Mouse (Mus musculus): ENCODE results near the gene Myb.
A peak's percentile ranks its signal among the peaks of the same experiment; 100 is the strongest.
"Not testable (repeated sequence)": the region's sequence is repeated elsewhere in the genome, so short reads cannot be mapped to it uniquely, and the experiment has no call there.

The Myb gene

DNA sequence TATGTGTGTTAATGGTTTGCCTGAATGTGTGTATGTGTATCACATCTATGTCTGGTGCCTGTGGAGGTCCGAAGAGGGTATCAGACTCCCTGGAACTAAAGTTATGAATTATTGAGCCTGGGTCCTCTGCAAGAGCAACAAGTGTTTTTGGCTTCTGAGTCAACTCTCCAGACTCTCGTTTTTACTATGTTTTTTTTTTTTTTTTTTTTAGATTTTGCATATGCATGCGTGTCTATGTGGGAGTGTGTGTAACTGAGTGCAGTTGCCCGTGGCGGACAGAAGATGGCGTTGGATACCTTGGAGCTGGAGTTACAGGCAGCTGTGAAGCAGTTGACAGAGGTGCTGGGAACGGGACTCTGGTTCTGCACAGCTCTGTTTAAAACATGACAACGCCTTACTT, 7.7 kb upstream of the Myb start:
- DNase-seq (ENCODE audit: low read depth), result no peak

- DNase-seq (ENCODE audit: low read depth), result no peak
Measured at GRCm38 (mm10) chr10:21167842-21168241, 7.1 kb upstream of the Myb start.

DNA sequence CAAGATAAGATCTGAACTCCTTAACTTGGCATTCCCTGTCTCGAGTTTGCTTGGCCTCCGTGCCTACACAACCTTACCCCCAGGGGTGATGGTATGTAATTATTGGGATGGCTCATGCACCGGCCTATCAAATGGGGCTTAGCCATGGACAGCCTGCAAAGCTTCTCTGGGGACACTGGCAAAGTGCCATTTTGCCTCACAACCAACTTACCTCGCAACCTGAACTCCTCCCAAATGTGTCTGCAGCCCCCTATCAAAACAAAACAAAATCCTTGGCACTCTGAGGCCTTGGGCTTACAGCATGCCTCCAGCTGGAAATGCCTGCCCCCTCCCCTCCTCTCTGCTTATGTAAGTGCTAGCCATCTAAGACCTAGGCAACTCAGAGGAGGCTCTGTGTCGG, 6.4 kb upstream of the Myb start:
- no peak for DNase-seq (ENCODE audit: low read depth)

GRCm38 (mm10) chr10:21165411-21165810, 4.6 kb upstream of the Myb start:
- DNase-seq (ENCODE audit: low read depth), result no peak

DNA sequence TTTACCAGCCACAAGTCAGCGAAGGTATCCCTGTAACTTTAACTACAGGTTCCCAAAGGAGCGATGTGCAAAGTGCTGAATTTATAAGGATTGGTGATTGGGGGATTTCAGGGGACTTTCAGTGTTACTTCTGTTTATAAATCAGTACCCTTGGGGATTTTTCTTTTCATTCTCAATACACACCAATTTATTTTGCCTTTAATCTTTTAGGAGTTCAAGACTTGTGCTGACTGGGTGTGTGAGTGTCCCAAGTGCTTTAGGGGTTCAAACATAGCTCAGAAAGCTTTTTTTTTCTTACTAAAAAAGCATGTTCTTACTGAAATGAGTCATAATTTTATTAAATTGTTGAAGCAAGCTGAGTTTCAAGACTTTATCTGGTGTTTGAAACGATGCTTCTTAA, 1.3 kb upstream of the Myb start:
- DNase-seq (ENCODE audit: low read depth), result no peak

DNA sequence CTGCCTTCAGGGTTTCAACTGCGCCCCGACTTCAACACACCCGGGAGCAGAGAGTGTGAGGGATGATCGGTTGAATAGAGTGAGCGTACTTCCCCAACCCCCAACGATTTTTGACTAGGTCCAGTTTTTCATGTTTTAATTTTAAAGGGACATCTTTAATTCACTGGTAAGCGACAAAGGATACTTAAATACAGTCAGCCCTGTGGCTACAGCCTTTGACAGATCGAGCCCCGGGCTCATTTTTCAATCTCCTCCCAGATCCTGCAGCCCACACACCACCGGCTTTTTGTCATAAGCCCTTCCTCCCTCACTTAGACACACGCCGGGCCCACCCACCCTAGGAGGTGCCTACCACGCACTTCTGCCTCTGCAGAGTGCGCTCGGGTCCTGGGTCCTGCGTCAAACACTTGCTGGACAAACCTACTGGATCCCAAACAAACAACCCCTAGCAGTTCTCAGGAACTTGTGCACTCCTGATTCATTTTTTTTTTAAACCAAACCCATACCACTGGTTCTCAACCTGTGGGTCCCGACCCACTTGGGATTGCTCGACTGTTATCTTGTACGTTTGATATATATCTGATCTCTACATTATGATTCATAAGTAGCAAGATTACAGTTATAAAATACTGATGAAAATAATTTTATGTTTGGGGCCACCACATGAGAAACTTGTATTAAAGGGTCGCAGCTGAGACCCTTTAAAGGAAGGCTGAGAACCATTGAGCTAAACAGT, 743 bp upstream of the Myb start:
- DNase-seq (ENCODE audit: low read depth), result no peak

GRCm38 (mm10) chr10:21159697-21160394, 938 bp downstream of the Myb start:
- DNase-seq (ENCODE audit: low read depth), result no peak

DNA sequence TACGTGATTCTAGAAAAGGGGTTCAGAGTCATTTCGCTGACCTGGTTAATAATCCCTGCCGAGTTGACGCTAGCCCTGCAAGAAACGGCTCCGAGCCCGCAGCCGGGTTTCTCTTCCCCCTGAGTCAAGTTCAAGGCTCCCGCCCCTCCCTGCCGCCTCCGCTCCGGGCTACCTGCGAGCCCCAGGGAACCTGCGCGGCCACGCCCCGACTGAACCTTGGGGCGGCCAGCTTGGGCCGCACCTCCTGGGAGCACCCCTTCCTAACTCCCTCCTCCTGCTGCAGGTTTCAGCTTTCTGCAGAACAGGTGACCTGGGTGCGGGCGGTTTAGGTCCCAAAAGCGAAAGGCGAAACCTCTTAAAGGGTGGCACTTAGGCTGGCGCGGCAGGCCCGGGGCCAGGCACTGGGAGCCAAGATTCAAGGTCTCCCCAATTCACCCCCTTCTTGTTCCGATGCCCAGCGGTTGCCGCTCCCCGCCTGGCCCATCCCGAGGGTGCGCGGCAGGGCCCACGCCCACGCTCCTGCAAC, 1.8 kb downstream of the Myb start:
- DNase-seq (ENCODE audit: low read depth), result no peak

GRCm38 (mm10) chr10:21158111-21158917, 2.5 kb downstream of the Myb start:
- peak; percentile 14 for DNase-seq (ENCODE audit: low read depth)

DNA sequence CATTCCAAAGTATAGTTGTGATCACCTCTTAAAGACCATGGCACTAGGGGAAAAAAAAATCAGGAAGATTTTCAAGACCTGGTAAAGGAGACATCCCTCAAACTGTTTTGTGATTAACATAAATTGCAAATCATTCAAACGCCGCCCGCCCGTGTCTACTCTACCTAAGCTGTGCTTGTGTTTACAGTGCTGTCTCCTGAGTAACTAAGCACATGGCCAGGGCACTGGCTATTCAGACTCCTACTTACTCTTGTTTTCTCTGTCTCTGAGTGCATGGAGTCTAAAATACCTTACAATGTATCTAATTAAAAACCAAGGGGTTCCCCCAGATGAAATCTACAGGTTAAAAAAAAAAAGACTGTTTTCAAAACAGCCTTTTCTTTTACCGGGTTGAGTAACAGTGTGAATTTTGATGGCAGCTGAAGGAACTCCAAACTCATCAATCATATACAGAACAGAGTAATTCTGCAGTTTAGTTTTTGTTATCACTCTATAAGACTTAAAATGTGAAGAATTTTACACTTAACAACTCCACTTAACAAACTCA, 3.8 kb downstream of the Myb start:
- DNase-seq (ENCODE audit: low read depth), result no peak

GRCm38 (mm10) chr10:21156416-21156815, 4.4 kb downstream of the Myb start:
- DNase-seq (ENCODE audit: low read depth), result no peak

DNA sequence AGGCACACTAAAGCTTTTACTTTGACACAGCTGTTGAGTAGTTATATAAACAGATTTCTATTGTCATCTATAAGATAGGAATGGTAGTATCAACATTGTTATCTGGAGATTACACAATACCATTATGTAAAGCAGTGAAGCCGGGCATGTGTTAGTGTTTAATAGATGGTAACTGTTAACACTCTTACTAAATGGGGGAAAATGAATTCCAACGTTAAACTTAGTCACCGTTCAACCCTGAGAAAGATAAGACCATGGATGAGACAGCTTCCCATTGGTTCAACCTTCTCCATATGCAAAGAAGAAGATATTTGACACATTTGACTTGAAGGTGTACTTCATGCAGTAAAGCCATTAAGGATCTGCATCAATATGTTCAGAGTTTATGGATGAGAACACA, 5.9 kb downstream of the Myb start:
- no peak for DNase-seq (ENCODE audit: low read depth)

DNA sequence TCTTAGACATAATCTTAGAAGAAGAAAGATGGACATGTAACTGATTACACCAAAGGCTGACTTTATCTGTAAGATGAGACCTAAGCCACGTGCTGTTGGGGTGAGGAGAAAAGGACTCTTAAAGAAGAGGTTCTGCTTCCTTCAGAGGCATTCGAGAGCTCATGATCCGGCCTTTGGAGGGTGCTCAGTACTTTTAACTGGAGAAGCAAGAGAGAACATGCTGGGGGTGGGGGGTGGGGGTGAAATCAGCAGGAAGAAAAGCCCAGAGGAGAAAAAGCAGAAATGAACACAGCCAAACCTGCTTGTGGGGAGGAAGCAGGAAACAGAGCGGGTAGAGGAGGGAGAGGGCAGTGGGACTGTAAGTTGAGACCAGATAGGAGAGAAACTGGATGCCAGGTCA, 7.4 kb downstream of the Myb start:
- no peak for DNase-seq (ENCODE audit: low read depth)

GRCm38 (mm10) chr10:21152812-21153211, 8.0 kb downstream of the Myb start:
- DNase-seq (ENCODE audit: low read depth), result no peak

- DNase-seq (ENCODE audit: low read depth), result no peak
Measured at GRCm38 (mm10) chr10:21151320-21151719, 9.5 kb downstream of the Myb start.

GRCm38 (mm10) chr10:21149945-21150344, 10.8 kb downstream of the Myb start:
- DNase-seq (ENCODE audit: low read depth), result not testable (repeated sequence)

- no peak for DNase-seq (ENCODE audit: low read depth)
Measured at GRCm38 (mm10) chr10:21146719-21147118, 14.1 kb downstream of the Myb start.

GRCm38 (mm10) chr10:21146263-21146662, 14.5 kb downstream of the Myb start:
- DNase-seq (ENCODE audit: low read depth), result no peak

DNA sequence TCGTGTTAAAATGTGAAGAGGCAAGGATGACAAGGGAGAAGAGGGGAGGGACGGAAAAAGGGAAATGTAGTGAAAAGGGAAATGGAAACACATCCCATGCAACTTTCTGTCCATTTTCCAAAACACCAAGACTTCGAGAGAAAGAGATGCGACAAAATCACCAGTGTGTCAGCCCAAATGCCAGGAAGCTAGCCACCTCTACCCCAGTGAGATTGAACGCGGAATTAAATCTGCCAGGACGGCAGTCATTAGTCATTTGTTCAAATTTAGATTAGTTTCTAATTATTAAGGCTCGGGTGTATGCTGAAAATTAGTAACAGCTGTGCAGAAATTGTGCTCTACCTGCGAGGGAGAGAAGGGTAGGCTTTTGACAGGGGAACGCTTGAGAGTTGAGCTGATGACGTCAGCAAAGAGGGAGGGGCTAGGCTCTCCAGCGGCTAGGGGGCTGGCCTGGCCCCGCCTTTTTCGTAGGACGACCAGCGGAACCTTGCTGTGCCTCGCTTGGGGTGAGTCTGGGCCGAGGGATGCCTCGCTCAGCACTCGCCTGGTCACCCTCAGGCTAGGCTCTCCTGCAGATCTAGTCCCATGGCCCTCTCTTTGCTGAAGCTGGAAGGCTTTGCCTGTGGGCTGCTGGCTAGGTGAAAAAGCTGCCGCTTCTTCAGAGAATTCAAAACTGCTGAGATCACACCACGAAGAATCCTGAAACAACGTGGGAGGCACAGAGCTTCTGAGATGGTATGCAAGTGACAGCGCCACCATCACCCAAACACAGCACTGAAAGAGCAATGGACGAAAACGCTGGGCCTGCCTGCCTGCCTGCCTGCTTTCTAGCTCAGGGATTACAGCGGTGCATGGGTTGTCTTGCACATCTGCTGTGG, 15.9 kb downstream of the Myb start:
- DNase-seq (ENCODE audit: low read depth), result peak; percentile 12

DNA sequence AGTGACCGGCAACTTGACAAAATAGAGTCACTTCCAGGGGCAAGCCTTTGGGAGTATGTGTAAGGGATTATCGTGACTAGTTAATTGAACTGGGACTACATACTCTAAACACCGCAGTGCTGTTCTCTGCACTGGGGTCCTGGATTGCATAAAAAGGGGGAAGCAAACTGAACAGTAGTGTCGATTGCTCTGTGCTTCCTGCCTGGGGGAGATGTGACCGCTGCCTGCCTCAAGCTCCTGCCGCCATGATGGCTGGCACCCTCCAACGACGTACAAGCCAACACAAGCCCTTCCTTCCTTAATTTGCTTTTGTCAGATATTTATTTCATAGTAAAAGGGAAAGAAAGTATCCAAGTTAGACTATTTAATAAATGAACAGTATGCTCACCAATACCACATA, 25.5 kb downstream of the Myb start:
- DNase-seq (ENCODE audit: low read depth), result no peak

GRCm38 (mm10) chr10:21130901-21131493, 29.8 kb downstream of the Myb start:
- DNase-seq (ENCODE audit: low read depth), result no peak

All from NIH3T3 (cell line).